Mouse (Mus musculus) v-Abl transformed pro-B cells (cell line): ENCODE measurements around the gene Gpr12.
"Not testable (repeated sequence)": the region's sequence is repeated elsewhere in the genome, so short reads cannot be mapped to it uniquely, and the experiment has no call there.

Source experiments
- in situ Hi-C, 2 experiments: fragments of 400-800 bp; cut with MboI; formaldehyde crosslinking; loops; one replicate each; pipeline ENCODE4 v1.15.1; 2025; ENCODE audit not compliant: unreplicated experiment in 2 of 2

The Gpr12 gene

GRCm38 (mm10) chr5:146584478-146585306 lies at the start of gene Gpr12:
Gene Gpr12 (minus strand): TSS chr5:146585239.
- in situ Hi-C loops: loop anchor here in 1 of 2 experiments (5.0 kb wide), 1 partner anchor 33 kb away; no protein-coding TSS in a partner anchor

DNA sequence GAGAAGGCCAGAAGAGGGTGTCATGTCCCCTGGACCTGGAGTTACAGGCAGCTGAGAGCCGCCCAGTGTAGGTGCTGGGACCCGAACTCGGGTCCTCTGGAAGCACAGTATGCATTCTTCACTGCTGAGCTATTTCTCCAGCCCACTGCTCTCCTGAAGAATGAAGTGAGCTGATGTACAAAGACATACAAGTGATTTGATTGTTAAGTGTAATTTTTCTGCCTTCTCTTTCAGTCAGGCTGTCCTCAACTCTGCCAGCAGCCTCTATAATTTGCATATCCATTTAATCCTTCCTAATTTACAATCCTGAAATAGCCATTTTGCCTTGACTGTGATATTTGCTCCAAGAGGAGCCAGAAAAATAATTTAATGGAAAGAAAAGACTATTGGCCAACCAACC lies 46.6 kb upstream of the Gpr12 start:
- in situ Hi-C loops: no loop called here

GRCm38 (mm10) chr5:146630961-146631360 lies 45.9 kb upstream of the Gpr12 start:
- in situ Hi-C loops: no loop called here

DNA sequence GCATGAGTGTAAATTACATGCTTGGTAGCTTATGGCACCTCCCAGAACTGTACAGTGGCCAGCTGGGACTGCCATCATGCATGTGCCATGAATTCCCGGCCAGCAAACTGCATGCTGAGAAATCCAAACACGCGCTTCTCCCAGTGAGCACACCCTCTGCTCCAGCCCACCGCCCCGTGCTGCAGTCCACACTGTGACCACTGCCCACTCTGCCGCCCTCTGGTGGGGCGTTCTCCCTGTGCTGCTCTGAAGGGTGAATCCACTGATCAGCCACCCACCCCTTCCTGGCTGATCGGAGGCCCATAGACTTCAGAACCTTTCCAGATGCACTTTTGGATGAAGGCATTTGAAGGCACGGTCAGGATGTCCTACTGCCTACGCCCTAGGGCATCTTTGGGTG lies 44.6 kb upstream of the Gpr12 start:
- in situ Hi-C loops: loop anchor here in 1 of 2 experiments (5.0 kb wide), 1 partner anchor 33 kb away; no protein-coding TSS in a partner anchor

DNA sequence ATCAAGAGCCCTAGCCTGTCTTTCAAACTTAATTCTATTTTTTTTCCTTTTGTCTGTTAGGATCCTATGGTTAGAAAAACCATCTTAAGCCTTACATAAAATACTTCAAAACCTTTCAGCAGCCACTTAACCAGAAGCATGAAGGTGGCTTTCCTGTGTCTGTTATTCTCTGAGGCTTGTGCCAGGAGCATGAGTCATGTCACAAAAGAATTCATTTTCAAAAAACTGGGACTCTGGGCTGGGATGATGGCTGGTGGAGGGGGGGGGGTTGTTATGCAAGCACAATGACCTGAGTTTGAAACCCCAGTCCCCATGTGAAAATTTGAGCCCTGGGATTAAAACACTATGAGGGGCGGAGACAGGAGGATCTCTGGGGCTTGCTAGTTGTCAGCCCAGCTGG lies 43.8 kb upstream of the Gpr12 start:
- in situ Hi-C loops: loop anchor here in 1 of 2 experiments (5.0 kb wide), 1 partner anchor 33 kb away; no protein-coding TSS in a partner anchor

- in situ Hi-C loops: loop anchor here in 1 of 2 experiments (5.0 kb wide), 1 partner anchor 34 kb away; no protein-coding TSS in a partner anchor
These were observed 42.9 kb upstream of the Gpr12 start for GRCm38 (mm10) chr5:146627901-146628300.

- in situ Hi-C loops: loop anchor here in 1 of 2 experiments (5.0 kb wide), 1 partner anchor 37 kb away; no protein-coding TSS in a partner anchor
These were observed 40.7 kb upstream of the Gpr12 start for GRCm38 (mm10) chr5:146625635-146626311.

DNA sequence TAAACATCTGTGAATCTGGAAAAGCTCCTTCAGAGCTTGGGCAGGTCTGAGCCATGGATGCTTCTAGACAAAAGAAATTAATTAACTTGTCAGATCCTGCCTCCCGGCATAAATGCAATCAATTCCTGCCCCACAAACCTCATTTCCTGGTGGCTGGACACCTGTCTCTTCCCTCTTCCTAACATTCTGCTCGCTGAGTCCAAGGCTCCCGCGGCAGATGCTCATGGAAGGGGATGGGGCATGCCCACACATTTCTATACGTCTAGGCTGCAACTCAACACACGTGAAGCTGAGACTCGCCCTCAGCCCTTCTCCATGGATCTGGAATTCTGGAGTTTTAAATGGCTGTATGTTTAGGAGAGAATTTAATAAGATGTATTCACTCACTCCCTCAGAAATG lies 26.8 kb upstream of the Gpr12 start:
- in situ Hi-C loops: no loop called here

DNA sequence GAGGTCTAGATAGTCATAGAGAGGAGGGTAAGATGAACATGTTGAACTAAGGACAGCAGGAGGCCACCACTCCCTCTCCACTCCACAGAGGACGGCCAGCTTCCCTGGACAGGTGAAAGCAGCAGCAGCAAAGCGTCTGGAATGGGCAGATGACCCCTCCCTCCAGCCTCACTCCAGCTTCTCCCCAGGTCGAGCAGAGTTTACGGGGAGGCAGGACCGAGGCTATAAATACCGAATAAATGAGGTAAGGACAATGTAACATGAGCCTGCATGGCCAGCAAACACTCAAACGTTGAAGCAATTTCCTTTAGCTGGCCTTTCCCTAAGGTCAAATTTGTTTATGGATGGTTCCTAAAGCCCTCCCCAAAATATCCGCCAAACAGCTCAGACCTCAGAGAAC lies 26.0 kb upstream of the Gpr12 start:
- in situ Hi-C loops: no loop called here

GRCm38 (mm10) chr5:146609646-146610045 lies 24.6 kb upstream of the Gpr12 start:
- in situ Hi-C loops: no loop called here

- in situ Hi-C loops: no loop called here
These were observed 22.8 kb upstream of the Gpr12 start for GRCm38 (mm10) chr5:146607816-146608215.

- in situ Hi-C loops: no loop called here
These were observed 21.9 kb upstream of the Gpr12 start for GRCm38 (mm10) chr5:146606895-146607294.

GRCm38 (mm10) chr5:146606221-146606620 lies 21.2 kb upstream of the Gpr12 start:
- in situ Hi-C loops: no loop called here

GRCm38 (mm10) chr5:146599970-146600369 lies 14.9 kb upstream of the Gpr12 start:
- in situ Hi-C loops: no loop called here

GRCm38 (mm10) chr5:146599216-146599615 lies 14.2 kb upstream of the Gpr12 start:
- in situ Hi-C loops: not testable (repeated sequence)

DNA sequence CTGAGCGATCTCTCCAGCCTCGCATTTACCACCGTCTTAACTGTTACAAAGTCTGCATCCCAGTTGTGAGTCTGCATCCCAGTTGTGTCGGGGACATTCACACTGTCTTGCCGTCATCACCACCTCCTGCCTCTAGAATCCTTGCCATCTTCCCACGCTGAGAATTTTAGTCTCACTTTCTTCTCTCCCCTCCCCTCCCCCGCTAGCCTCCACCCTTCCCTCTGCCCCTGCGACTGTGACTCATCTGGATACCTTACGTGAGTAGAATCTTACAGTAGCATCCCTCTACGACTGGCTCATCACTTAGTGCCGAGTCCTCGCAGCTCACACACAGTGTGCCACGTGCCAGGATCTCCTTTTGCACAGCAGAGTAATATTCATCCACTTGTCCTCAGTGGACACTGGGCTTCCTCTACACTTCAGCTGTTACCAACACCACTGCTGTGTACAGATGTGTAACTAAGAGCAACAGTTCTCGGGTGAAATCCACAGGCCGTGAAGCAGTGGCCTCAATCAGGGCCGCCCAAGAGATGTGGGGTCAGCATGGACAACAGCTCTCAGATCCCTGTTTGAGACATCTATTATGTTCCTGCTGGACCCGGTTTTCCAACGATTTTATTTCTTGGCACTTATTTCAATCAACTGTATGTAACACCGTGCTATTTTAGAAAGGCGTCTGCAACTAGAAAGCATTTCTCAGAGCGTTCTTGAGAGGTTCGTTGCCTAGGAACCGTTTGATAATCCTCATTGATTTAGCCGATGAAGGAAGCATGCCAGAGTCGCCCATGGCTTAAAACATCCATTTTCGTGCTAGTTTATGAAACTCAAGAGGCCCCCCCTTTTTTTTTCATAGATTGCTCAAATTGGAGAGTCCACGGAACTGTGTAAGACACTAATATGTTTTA lies 13.4 kb upstream of the Gpr12 start:
- in situ Hi-C loops: no loop called here

DNA sequence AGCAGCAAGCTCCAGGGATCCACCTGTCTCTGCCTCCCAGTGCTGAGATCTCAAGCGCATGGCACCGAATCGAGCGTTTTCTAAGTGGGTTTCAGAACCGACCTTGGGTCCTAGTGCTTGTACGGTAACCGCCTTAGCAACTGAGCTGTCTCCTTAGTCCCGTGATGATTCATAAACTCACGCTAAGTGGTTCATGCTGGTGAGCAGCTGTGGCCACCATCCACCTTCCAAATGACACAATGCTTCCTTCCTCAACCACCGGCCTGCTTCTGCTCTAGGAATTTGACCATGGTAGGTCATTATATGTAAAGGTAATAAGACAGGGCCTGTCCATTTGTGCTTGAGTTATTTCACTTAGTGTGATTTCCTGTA lies 12.4 kb upstream of the Gpr12 start:
- in situ Hi-C loops: no loop called here

DNA sequence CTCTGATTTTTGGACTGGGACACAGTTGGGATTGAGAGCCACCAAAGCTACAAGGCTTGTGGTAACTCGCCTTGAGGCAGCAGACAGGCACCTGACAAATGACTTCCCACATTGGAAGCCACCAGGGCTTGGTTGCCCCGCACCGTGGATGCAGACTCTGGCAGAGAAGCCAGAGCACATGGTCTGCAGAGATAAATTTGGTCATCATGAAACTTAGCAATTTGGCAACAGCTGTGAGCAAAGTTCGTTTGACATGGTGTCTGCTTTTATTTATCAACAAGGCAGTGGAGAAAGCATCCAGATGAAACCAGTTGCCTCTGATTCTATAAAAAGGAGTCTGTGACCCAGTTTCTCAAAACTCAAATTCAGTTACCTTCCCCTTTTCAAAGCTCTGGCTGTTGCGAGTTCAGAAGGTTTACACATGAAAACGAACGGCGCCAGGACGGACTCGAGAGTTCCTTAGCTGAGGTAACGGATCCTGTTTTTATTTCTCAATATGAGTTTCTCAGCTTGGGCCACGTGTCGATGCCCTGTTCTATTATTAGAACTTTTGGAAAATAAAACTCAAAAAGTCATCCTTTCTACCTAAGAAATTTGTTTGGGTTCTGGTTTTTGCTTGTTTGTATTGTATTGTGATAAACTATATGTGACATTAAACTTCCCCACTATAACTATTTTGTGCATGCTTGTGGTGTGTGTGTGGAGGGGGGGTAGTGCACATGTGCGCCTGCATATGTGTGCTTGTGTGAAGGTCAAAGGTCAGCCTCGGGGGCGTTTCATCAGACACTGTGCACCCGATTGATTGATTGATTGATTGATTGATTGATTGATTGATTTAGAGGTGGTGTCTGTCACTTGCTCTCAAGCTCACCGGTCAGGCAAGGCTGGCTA lies 11.8 kb upstream of the Gpr12 start:
- in situ Hi-C loops: no loop called here

DNA sequence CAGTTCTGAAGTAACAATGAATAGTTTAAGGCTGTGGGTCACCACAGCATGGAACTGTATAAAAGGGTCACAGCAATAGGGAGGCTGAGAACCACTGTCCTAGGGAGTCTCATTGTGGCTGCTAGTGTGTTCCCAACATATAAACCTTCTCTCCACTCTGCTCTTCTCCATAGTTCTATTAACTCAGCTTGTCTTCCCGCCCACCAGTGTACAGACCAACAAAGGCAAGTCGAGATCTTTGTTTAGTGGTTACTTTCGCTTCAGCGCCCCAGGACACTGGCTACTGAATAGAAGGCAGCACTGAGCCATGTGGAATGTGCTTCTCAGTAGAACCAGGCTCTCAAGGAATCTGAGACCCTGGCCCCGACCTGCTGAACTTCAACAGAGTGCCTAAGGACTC lies 7.5 kb upstream of the Gpr12 start:
- in situ Hi-C loops: no loop called here

- in situ Hi-C loops: no loop called here
These were observed 6.6 kb upstream of the Gpr12 start for GRCm38 (mm10) chr5:146591636-146592035.
